Mouse (Mus musculus) kidney, postnatal 0 days (tissue): ENCODE data around the gene Spata46. TPM values are rescaled to one million over a fixed set of nuclear protein-coding genes. Genes with fewer than 3 reads are reported as not detected.
A peak's percentile ranks its signal among the peaks of the same experiment; 100 is the strongest.

Experiments
- ATAC-seq: fragments of 200-750 bp; cut with Nextera tagmentation; replicated peaks from 2 replicates; pipeline ENCODE4 v1.8.0; 2017; ENCODE audit warnings: low read depth, moderate number of reproducible peaks, moderate TSS enrichment, moderate library complexity; ENCODE audit not compliant: low FRiP score
- DNase-seq: peaks from one replicate; pipeline ENCODE4 v3.0.0-alpha.2; 2016; ENCODE audit warnings: low spot score
- H3K27ac ChIP-seq: fragments of 300-500 bp; sonication (generic); 2 replicates; pipeline ENCODE4 v1.5.1; 2014; ENCODE audit warnings: mild to moderate bottlenecking
- H3K27me3 ChIP-seq: fragments of 300-500 bp; sonication (generic); 2 replicates; pipeline ENCODE4 v1.6.1; 2014; ENCODE audit warnings: low read length, mixed read lengths; ENCODE audit not compliant: insufficient read depth
- H3K36me3 ChIP-seq: fragments of 300-500 bp; sonication (generic); 2 replicates; pipeline ENCODE4 v1.6.1; 2014; ENCODE audit warnings: low read length, mixed read lengths; ENCODE audit not compliant: insufficient read depth
- H3K4me1 ChIP-seq: fragments of 300-500 bp; sonication (generic); replicated peaks from 2 replicates; pipeline ENCODE4 v1.6.1; 2014; ENCODE audit warnings: antibody characterized with exemption, low read length, mixed read lengths; ENCODE audit not compliant: insufficient read depth
- H3K4me2 ChIP-seq: fragments of 300-500 bp; sonication (generic); 2 replicates; pipeline ENCODE4 v1.6.1; 2014; ENCODE audit warnings: mild to moderate bottlenecking, low read length, moderate library complexity, mixed read lengths
- H3K4me3 ChIP-seq: fragments of 300-500 bp; sonication (generic); replicated peaks from 2 replicates; pipeline ENCODE4 v1.5.1; 2014; ENCODE audit warnings: low read depth, low read length
- H3K9ac ChIP-seq: fragments of 300-500 bp; sonication (generic); 2 replicates; pipeline ENCODE4 v1.6.1; 2014; ENCODE audit warnings: low read depth, low read length
- H3K9me3 ChIP-seq: fragments of 300-500 bp; sonication (generic); replicated peaks from 2 replicates; pipeline ENCODE4 v1.6.1; 2016; ENCODE audit warnings: low read length, inconsistent platforms, mixed read lengths
- CTCF ChIP-seq: IDR thresholded peaks from 2 replicates; pipeline ENCODE4 v1.5.1; 2016; ENCODE audit warnings: antibody characterized with exemption, low read depth, mild to moderate bottlenecking, moderate library complexity
- WGBS: fragments of 180-500 bp; shearing (Covaris S2); extraction: QIAGEN DNeasy Blood & Tissue Kit; methylation state at CpG from one replicate; pipeline ENCODE4 v1.1.7; 2014; 5-methylcytosine and 5-hydroxymethylcytosine counted together
- polyA plus RNA-seq: library from polyadenylated mRNA; unstranded; fragments of >200 nt; fragmentation: Nextera tagmentation; extraction: Ambion mirVana; gene quantifications from 2 replicates; pipeline ENCODE4 v1.2.1, GENCODE M21; 2015

Spata46 gene
- polyA plus RNA-seq, 1 experiment from 2014 or later = 0.62 TPM

- H3K36me3 ChIP-seq = no peaks in the 10 kb centered on the region
- H3K9ac ChIP-seq = no peak overlapping the region
- 91% methylated on average over 4 of the region's 4 CpGs for WGBS
- ATAC-seq (no peak), DNase-seq (no peak)
- no peaks in the 10 kb centered on the region for H3K9me3 ChIP-seq
- no peak overlapping the region for H3K27ac ChIP-seq
- TF ChIP-seq CTCF = no peak
- no peaks in the 10 kb centered on the region for H3K27me3 ChIP-seq
- H3K4me1 ChIP-seq = no peaks in the 10 kb centered on the region
- H3K4me3 ChIP-seq = no peak overlapping the region
- H3K4me2 ChIP-seq = no peak overlapping the region
These were observed 16.7 kb downstream of the Spata46 start for GRCm38 (mm10) chr1:170325277-170325676.

- H3K4me3 ChIP-seq = no peak overlapping the region
These were observed 23.3 kb downstream of the Spata46 start for GRCm38 (mm10) chr1:170331926-170332325.

GRCm38 (mm10) chr1:170332775-170333174, 24.2 kb downstream of the Spata46 start:
- no peak overlapping the region for H3K27ac ChIP-seq
- no peaks in the 10 kb centered on the region for H3K27me3 ChIP-seq
- ATAC-seq (no peak), DNase-seq (no peak)
- H3K9me3 ChIP-seq = no peaks in the 10 kb centered on the region
- peak; percentile 51; the same call in 1 of the 2 replicates for TF ChIP-seq CTCF
- no peaks in the 10 kb centered on the region for H3K4me1 ChIP-seq
- H3K36me3 ChIP-seq = no peaks in the 10 kb centered on the region
- no peak overlapping the region for H3K4me2 ChIP-seq
- H3K4me3 ChIP-seq = no peak overlapping the region
- 63% methylated on average over 4 of the region's 4 CpGs for WGBS
- H3K9ac ChIP-seq = no peak overlapping the region

More at GRCm38 (mm10) chr1:170331926-170332325, 23.3 kb downstream of the Spata46 start:
- no peaks in the 10 kb centered on the region for H3K4me1 ChIP-seq
- no peak for ATAC-seq
- H3K27ac ChIP-seq = no peak overlapping the region
- no peaks in the 10 kb centered on the region for H3K27me3 ChIP-seq
- no peak for TF ChIP-seq CTCF
- no peaks in the 10 kb centered on the region for H3K9me3 ChIP-seq
- H3K36me3 ChIP-seq = no peaks in the 10 kb centered on the region
- no peak for DNase-seq
- no peak overlapping the region for H3K4me2 ChIP-seq
- H3K9ac ChIP-seq = no peak overlapping the region
- WGBS = 70% methylated on average over 6 of the region's 6 CpGs

- 89% methylated on average over 3 of the region's 3 CpGs for WGBS
- Histone ChIP-seq H3K4me3 (no peak overlapping the region), H3K4me2 (no peak overlapping the region), H3K9ac (no peak overlapping the region), H3K27ac (no peak overlapping the region), H3K4me1 (no peaks in the 10 kb centered on the region), H3K27me3 (no peaks in the 10 kb centered on the region), H3K36me3 (no peaks in the 10 kb centered on the region), H3K9me3 (no peaks in the 10 kb centered on the region)
- ATAC-seq (no peak), DNase-seq (no peak)
- TF ChIP-seq CTCF = no peak
These were observed 31.3 kb downstream of the Spata46 start for GRCm38 (mm10) chr1:170339943-170340342.

- Histone ChIP-seq H3K27ac (no peak overlapping the region), H3K36me3 (no peaks in the 10 kb centered on the region), H3K9me3 (no peaks in the 10 kb centered on the region), H3K4me3 (no peak overlapping the region), H3K27me3 (no peaks in the 10 kb centered on the region), H3K4me1 (no peaks in the 10 kb centered on the region), H3K9ac (no peak overlapping the region), H3K4me2 (no peak overlapping the region)
- DNase-seq (no peak), ATAC-seq (no peak)
- WGBS = 70% methylated on average over 8 of the region's 8 CpGs
- TF ChIP-seq CTCF = no peak
These were observed 34.5 kb downstream of the Spata46 start for GRCm38 (mm10) chr1:170343081-170343480.

- Histone ChIP-seq H3K27ac (no peak overlapping the region), H3K9me3 (no peaks in the 10 kb centered on the region), H3K36me3 (no peaks in the 10 kb centered on the region), H3K9ac (no peak overlapping the region), H3K4me2 (no peak overlapping the region), H3K4me3 (no peak overlapping the region), H3K4me1 (no peaks in the 10 kb centered on the region), H3K27me3 (no peaks in the 10 kb centered on the region)
- no peak for DNase-seq
- no peak for ATAC-seq
- TF ChIP-seq CTCF = no peak
- 97% methylated on average over 4 of the region's 4 CpGs for WGBS
These were observed 35.3 kb downstream of the Spata46 start for GRCm38 (mm10) chr1:170343906-170344305.

- H3K27me3 ChIP-seq = no peaks in the 10 kb centered on the region
- no peaks in the 10 kb centered on the region for H3K9me3 ChIP-seq
- ATAC-seq (no peak), DNase-seq (no peak)
- 71% methylated on average over 3 of the region's 3 CpGs for WGBS
- no peak overlapping the region for H3K27ac ChIP-seq
- no peaks in the 10 kb centered on the region for H3K4me1 ChIP-seq
- no peak overlapping the region for H3K4me2 ChIP-seq
- no peaks in the 10 kb centered on the region for H3K36me3 ChIP-seq
- H3K4me3 ChIP-seq = no peak overlapping the region
- H3K9ac ChIP-seq = no peak overlapping the region
- TF ChIP-seq CTCF = no peak
These were observed 37.7 kb downstream of the Spata46 start for GRCm38 (mm10) chr1:170346266-170346665.
